Mouse (Mus musculus): ENCODE measurements around the gene Sypl2.
A peak's percentile ranks its signal among the peaks of the same experiment; 100 is the strongest.
"Not testable (repeated sequence)": the region's sequence is repeated elsewhere in the genome, so short reads cannot be mapped to it uniquely, and the experiment has no call there.

Sypl2 gene

DNA sequence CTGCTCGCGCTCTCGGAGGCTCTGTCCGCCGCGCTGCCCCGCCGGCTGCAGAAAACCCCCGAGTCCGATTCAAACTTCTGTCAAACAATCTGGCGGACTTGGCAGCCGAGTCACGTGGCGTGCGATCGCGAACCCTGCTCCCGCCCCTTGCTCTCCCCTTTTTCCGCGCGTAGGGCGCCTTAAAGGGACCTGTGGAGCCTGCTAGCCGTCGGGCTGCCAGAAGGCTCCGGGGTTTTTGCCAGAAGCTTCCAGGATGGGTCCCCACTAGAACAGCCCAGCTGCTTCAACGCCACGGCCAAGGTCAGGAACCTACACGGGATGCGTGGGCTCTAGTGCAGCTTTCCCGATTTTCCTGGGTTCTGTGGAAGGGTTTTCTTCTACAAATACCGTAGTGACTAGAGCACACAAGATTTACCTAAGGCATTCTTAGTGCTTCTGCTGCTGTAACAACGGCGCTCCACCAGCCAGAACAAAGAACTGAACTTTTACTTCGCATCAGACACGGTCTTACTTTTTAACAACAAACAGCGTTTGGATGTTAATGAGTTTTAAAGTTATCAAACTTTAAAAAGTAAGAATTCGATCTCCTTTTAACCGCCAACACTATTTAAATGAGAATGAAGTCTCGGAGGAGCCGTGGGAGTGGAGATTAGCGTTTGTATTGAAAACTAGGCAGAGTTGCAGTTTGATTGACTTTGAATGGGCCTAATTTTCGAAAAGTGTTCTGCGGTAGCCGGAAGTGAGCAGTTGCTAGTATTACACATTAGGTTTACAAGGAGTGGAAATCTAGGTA lies at the start of gene Sypl2:
Sypl2 (minus strand) TSS at position 91 of the 793 bp plus-strand sequence.
- DNase-seq (ENCODE audit: low spot score in 2 of 2) = peak in 1 of 2 experiments; percentile 54

DNA sequence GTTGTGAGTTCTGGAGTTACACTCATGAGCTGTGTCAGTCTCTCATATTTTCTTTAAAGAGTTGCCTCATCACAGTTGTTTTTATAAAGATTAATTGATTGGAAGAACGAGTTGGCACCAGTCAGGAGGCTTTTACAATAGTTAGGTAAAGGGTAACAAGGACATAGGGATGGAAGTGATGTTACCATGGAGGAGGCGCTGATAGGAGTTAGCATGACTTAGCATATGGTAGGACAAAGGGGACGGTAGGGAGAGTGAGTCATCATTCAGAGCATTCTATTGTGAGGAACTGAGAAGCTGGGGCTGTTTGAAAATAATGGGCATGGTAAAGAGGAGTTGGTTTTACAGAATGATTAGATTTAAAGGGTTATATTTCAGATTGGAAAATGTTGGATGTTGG lies 32.9 kb upstream of the Sypl2 start:
- DNase-seq (ENCODE audit: low spot score in 2 of 2) = no peak

DNA sequence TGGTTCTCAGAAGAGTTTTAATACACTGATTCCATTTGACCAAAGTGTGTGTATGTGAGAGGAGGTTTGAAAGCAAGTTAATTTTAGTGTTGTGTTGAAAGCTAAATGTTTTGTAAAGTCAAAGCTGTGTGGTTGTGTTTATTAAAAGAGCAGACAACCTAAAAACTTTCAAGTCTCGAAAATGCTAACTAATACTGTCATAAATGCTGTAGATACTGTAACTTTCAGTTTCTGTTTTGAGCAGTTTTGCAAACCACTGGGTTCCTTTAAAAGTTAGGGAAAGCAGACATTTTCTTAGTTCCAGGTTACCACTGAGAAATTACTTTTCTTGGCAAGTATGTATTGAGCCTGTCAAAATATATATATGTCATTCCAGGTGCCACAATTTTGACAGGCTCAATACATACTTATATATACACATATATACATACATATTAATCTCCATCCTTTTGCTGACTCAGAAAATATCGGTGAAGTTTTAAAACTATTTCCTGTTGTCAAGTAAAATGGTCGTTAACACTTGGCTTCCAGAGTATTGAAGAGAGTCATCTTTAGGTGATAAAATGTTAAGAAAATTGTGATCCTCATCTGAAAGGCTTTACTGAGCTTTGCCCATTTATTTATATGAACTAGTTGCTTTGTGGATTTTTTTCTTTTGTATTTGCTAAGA lies 31.5 kb upstream of the Sypl2 start:
- DNase-seq (ENCODE audit: low spot score in 2 of 2) = no peak

DNA sequence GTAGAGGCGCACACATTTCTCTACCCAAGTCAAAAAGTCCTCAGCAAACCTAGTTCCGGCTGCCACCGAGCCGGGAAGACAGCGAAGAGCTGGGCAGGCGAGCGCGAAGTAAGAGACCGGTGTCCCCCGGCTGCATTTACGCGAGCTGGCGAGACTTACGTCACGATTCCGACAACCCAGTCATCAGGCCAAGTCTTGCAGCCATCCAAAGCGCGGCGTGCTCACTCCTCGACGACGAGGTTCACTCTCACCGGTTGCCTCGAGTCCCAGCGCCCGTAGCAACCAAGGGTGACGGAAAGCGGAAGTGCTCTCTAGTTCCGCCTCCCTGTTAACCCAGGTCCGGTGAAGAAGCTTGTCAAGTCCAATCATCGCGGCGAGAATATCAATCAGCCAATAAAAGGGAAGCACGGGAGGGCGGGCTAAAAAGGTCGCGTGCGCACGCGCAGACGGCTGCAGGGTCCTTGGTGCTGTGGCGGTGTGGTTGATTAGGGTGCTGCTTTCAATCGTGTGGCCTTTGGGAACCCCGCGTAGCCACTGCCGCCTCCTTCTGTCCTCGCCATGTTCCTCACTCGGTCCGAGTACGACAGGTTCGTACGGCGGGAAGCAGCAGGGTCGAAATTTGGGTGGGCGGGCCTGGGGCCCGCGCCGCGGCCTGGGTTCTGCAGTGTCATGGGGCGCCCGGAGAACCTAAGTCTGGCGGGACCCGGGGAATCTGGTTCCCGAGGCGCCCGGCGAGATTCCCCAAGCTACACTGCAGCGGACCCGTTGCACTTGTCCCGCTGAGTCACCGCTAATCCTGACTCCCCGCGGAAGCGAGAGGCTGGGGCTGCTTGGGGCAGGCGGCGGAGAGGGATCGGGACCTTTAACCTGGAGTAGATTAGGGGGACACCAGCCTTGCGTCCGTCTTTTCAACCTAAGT lies 30.5 kb upstream of the Sypl2 start, which contains the start of gene Psma5:
Psma5 (plus strand) TSS at position 208 of the 919 bp plus-strand sequence.
- DNase-seq (ENCODE audit: low spot score in 2 of 2) = peak; percentile 86 to 95

DNA sequence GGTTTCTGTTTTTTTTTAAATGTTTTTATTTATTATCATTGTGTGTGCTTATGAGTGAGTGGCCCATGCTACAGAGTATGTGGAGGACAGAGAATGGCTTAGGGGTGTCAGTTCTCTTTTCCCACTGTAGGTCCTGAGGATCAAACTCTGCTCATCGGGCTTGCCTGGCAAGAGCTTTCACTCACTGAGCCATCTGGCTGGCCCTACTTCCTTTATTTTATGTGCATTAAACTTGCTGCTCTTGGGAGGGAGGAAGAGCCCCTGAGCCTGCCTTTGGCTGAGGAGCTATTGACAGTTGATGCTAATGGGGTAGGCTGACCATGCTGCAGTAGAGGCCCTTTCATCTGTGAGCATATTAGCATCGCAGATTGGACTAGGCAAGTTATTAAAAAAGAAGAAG lies 20.4 kb upstream of the Sypl2 start:
- DNase-seq (ENCODE audit: low spot score in 2 of 2) = no peak

DNA sequence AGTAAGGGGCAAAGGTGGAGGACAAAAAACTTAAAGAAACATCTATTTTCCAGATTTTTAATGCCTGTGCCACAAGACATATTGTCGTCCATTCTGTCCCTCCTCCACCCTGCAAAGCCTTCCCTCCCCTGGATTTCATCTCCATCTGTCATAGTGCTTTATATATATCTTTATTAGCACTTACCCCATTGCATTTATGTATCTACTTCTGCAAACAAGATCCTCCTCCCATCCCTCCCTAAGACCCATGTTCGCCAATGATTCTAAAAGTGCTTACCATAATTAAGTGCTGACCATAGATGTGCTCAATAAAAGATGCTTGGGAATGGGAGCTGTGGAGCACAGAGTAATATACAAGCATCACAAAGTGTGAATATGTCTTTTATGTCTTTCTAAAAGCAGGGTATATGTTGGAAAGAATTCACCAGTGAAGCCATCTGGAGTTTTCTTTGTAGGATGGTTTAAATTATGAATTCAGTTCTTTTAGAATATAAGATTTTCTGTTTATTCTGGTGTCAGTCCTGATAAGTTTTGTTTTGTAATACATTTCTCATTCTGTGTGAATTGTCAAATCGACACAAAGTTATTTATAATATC lies 14.9 kb upstream of the Sypl2 start:
- DNase-seq (ENCODE audit: low spot score in 2 of 2) = no peak

DNA sequence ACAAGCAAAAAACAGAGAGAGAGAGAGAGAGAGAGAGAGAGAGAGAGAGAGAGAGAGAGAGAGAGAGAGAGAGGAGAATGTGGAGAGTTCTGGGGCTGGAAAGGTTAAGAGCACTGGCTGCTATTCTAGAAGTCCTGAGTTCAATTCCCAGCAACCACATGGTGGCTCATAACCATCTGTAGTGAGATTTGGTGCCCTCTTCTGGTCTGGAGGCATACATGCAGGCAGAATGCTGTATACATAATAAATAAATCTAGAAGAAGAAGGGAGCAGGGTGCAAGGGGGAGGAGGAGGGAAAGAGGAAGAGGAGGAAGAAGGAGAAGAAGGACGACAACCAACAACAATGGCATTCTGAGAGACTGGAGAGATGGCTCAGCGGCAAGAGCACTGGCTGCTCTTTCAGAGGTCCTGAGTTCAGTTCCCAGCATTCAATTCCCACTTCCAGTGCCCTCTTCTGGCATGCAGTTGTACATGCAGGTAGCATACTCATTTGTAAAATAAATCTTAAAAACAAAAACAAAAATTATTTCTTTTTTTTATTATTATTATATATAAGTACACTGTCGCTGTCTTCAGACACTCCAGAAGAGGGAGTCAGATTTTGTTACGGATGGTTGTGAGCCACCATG lies 11.1 kb upstream of the Sypl2 start:
- not testable (repeated sequence) for DNase-seq (ENCODE audit: low spot score in 2 of 2)

DNA sequence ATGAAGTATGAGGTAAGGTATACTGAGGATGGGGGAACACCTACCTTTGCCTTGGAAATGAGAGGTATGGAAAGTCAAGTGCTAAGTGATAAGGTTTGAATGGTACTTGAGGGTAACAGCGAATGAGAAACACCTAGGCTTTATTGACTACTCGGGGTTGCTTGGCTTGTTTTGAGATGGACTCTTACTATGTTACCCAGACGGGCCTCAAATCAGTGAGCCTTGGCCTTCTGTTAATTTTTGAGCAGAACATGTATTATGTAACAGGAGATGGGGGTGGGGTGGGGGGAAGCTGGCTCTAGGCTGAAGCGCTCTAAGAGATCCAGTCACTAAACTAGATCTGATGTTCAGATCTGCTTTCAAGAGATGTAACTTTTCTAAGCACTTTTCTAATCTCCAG lies 5.2 kb upstream of the Sypl2 start:
- DNase-seq (ENCODE audit: low spot score in 2 of 2) = no peak

DNA sequence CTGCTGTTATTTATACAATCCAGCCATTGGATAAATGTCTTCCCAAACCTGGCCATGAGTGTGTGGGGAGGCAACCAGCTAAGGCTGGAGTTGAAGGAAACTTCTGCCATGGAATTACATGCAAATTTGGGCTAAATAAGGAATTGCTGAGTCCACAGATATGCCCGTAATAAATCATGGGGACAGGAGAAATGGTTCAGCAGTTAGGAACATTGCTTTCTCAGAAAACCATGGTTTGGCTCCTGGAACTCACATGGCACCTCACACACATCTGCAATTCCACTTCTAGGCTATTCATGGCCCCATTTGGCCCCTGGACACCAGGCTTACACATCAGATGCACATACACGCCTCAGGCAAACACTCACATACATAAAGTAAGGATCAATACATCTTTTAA lies 1.1 kb upstream of the Sypl2 start:
- no peak for DNase-seq (ENCODE audit: low spot score in 2 of 2)

DNA sequence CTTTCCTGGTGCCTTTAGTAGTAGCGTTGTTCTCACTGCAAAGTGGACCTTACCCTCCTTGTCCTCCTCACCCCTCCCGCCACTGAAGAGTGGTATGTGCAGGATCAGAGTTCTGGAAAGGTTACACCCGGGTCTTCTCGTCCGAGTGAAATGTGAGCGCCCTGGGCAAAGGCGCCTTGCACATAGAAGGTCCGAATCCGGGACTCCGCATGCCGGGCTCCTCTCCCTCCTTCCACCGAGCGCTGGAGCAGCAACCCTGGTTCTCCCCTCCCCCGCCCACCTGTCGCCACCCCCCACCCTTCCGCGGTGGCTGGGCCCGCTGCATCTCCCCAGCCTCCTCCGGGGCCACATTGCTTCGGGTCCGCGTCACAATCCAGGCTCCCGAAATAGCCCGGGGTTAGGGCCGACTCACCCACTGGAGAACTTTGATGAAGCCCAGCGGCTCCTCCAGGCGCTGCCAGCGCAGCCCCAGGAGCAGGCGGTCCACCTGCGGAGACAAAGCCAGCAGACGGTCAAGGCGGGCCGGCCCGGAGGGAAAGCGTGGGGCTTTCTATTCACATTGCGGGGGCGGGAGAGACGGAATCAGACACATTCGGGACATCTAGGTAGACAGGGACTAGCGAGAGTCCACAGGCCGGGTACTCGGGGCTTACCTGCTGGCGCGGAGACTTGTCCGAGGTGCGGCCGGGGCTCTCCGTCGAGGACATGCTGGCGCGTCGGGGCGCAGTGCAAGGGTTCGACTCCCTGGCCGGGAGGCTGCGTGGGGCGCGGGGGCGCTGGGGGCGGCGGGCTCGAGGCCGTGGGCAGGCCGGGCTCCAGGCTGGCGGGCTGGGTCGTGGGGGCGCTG lies 514 bp downstream of the Sypl2 start:
- no peak for DNase-seq (ENCODE audit: low spot score in 2 of 2)

DNA sequence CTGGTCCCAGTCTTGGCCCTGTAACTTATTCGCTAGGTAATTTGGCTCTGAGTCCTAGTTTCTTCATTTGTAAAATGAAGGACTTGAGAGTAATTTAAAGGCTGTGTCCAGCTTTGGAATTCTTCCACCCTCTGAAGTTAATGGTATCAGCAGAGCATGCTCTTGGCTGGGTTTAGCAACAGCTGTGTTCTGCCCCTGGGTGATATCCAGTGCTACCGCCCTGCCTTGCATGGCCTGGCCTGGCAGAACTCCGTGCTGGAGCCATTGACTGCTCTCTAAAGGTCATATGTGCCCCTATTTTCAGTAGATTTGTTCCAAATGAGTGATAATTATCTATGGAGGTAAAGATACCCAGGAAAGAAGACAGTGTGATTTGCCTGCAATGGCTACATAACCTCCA lies 5.8 kb downstream of the Sypl2 start:
- DNase-seq (ENCODE audit: low spot score in 2 of 2) = no peak

DNA sequence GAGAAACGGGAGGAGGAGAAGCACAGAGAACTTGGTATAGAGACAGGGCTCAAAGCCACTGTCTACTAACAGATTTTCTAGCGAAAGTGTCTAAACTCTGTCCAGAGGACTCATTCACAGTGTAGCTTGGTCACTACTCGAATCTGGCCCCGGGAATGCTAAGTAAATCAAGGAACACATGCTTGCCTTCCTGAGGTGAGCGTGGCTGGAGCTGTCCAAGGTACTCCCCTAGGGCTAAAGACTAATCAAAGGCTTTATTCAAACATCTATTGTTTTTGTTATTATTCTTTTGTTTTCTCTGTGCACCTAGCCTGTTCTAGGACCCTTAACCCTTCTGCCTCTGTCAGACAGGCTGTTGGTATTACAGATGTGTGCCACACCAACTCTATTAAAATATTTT lies 11.7 kb downstream of the Sypl2 start:
- DNase-seq (ENCODE audit: low spot score in 2 of 2) = no peak

DNA sequence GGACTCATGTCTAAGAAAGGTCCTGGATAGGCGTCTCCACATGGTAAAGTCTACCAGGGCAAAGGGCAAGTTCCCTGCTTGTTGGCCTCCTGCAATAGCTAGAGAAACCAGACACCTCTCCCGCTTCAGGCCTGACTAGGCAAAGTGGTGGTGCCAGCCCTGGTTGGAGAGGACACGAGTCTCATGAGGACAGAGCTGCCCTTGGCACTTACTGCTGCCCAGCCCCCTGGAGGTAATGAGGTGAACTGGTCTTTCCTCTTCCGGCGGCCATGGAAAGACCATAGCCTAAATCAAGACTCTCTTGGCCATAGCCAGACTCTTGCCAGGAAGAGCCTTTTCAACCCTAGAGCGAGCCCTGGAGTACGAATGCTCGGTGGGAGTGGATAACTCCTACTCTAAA lies 14.0 kb downstream of the Sypl2 start:
- DNase-seq (ENCODE audit: low spot score in 2 of 2) = no peak

DNA sequence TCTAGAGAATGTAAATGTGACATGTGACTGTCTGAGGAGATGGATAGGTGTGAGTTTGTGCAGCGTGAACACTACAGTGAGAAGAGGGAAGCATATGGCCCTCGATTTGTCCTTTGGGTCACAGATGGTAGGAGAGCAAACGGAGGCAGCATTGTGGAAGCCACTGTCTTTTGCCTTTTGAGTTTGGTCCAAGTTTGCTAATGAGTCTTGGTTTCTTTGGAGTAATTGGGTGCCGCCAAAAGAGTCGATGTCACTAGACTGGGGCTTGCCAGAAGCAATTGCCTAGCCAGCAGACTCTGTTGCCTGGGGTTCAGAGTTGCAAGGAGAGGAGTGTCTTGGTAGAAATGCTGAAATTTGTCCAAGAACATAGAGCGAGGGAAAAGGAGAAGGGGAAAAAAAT lies 14.6 kb downstream of the Sypl2 start:
- no peak for DNase-seq (ENCODE audit: low spot score in 2 of 2)

DNA sequence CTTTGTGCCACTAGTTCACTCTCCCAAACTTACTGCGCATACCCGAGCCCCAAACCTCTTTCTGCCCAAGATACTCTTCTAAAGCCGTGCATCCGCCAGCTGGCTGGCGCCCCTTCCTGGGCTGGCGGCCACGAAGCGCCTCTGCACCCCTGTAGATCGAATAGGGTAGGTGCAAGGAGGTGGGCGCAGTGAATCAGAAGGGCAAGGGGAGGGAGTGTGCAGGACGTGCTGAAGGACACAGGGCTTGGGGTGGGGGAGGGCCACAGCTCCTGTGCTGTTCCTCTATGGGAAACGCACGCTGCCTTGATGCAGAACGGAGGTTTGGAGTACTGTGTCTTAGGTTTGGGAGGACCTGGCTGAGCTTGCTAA lies 15.7 kb downstream of the Sypl2 start, which contains the start of gene Atxn7l2:
Atxn7l2 (minus strand) TSS at position 164 of the 369 bp plus-strand sequence.
- no peak for DNase-seq (ENCODE audit: low spot score in 2 of 2)

DNA sequence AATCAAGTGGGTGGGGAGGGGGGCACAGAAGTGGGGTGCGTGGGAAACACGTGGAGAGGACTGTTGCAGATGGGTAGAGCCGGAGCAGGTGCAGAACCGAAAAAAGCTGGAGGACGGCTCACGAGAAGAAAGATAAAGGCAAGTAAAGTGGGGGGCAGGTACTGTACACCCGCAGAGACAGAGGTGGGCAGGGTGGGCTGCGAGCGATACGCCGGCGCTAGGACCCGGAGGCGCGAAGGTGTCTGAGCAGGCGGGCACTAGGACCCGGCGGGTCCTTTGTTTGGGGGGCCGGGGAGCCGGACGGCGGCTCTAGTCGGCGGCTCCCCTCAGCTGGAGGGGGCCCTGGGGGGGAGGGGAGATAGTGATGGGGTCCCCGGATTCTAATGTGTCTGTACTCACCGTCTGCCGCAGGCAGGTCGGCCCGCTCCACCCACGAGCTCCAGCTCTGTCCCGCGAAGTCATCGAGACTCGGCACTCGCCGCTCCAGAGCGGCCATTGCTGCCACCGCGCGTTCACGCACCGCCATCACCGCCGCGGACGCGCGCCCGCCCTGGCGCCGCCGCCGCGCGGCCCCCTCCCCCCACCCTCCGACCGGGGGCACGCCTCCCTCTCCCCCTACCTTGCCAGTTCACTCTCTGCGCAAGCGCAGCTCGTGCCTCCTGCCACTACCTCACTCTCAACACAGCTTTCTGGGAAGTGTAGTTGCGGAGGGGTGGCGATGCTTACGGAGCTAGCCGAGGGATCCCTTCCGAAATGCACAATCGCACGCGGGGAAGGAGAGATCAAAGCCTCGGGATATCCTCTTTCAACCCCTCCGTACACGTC lies 16.3 kb downstream of the Sypl2 start:
- DNase-seq (ENCODE audit: low spot score in 2 of 2) = peak; percentile 84 to 92

DNA sequence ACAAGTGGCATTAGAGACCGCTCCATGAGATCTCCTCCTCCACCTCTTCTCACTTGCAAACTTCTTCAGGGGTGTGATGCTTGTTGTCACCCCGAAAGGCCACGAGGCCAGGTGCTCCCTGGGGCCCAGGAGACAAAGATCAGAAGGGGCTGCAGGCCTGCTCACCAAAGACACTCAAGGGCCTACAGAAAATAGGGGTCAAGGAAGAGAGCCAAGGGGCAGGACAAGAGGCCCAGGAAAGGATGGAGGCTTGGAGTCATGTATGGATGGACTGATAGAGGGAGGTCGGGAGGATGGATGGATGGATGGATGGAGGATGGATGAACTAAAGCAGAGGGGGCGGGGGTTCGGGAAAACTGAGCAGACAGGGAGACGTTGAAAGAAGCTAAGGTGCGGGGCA lies 16.9 kb downstream of the Sypl2 start:
- DNase-seq (ENCODE audit: low spot score in 2 of 2) = no peak

DNA sequence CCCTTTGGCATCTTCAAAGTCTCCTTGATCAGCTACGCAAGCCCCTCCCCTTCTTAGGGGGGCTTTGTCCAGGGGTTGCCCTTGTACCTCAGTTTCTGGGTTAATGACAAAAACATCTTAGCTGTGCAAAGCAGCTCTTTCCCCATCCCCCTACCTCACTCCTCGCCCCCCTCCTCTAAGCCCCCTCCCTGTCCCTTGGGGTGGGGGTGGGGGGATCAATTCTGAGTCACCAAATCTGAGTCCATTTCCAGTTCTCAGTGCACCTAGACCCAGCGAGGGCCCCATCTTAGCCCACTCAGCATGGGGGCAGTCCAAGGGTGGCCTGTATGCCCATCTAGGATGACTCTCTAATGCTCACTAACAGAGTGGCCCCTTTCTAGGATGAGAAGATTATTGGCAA lies 17.4 kb downstream of the Sypl2 start:
- no peak for DNase-seq (ENCODE audit: low spot score in 2 of 2)

DNA sequence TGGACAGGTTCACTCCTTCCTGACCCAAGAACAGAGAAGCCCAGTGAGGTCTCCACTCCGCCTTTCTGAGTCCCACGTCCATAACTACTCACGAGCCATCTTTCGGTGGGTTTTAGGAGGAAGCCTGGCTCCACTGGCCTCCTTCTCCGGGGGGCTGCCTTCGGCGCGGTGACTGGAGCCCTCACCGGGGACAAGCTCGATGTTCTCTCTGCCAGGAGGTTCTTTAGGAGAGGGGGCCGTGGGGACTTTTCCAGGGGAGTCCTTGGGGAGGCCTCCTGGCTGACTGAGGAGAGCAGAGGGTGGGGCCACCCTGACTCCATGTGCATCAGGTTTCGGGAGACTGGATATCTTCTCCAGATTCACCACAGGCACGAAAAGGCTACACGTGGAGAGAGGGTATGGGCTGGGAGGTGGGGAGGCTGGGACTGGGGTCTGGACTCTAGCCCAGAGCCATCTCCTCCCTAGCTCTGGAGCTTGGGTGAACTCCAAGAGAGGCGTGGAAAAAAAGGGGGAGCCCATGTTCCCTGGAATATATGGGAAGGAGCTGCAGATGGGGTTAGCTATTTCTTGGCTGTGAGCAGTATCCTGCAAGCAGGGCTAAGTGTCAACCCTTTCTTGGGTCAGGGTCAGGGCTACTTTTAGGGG lies 19.6 kb downstream of the Sypl2 start:
- DNase-seq (ENCODE audit: low spot score in 2 of 2) = no peak

All from urinary bladder, postnatal 36 days (tissue).